Mouse (Mus musculus) megakaryocyte, adult 5-6 weeks (primary cell): ENCODE results near the gene Hrc. TPM values are rescaled to one million over a fixed set of nuclear protein-coding genes. Genes with fewer than 3 reads are reported as not detected.
A peak's percentile ranks its signal among the peaks of the same experiment; 100 is the strongest.
"Not testable (repeated sequence)": the region's sequence is repeated elsewhere in the genome, so short reads cannot be mapped to it uniquely, and the experiment has no call there.

Experiments used
- ATAC-seq: 2 replicates; pipeline ENCODE4 v1.8.0; 2016; ENCODE audit warnings: mild to moderate bottlenecking, inconsistent platforms; ENCODE audit not compliant: poor library complexity, severe bottlenecking
- total RNA-seq, 2 experiments: library from RNA; stranded (forward) in 1 of 2; stranded (reverse) in 1 of 2; fragments of 153-499, 151-499 nt in 1 of 2; fragments of 221-1000, 200-1000 nt in 1 of 2; gene quantifications; 2 replicates each; pipeline versions ENCODE4 v1.2.3 to v1.2.4; 2015 to 2017

Gene Hrc
- total RNA-seq, 2 experiments from 2014 or later, result 0.07 TPM; not detected in 1

- ATAC-seq, result peak; percentile 39
Observed at GRCm38 (mm10) chr7:45332685-45333425, 2.2 kb upstream of the Hrc start.

DNA sequence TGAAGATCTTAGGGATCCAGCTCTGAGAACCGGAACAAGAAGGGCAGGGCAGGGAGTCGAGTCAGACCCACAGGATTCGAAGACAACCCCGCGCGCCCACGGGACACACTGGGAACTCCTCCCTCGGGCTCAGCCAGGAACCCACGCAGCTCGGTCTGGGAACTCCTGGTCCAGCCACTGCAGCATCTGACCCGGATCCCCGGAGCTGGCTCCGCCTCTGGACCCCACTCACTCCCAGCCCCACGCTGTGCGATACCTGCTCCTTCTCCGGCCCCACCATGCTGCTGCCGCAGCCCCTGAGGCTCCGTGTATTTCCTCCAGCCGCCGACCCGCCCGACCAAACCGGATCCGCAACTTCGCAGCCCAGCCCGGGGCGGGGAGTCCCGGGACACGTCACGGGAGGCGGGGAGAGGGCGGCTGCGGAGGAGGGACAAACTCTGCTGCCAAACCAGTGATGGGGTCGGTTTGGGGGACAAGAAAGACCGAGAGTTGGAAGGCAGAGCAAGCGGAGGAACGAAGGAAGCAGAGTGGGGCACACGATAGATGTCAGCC is 1.6 kb upstream of the Hrc start, which contains the start of gene Trpm4:
Gene Trpm4 (minus strand): TSS at position 350 of the 552 bp plus-strand sequence.
- peak; percentile 89 for ATAC-seq

DNA sequence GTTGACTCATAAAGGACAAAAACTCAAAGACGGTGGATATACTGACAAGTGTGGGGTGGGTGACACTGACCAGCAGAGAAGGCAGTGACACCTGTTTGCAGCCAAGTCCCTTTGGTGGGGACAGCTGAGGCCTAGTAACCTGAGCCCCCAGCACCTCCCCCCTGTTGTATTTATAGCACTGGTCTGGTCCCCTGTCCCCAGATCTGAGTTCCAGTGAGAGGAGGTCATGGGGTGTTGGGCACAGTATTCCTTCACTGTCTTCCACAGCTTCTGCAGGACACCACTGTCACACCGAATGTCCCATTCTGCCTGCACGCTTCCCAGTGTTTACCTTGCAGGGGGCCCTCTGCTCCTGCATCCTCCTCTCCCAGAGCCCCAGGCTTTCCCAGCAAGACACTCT is 485 bp upstream of the Hrc start:
- ATAC-seq, result no peak

DNA sequence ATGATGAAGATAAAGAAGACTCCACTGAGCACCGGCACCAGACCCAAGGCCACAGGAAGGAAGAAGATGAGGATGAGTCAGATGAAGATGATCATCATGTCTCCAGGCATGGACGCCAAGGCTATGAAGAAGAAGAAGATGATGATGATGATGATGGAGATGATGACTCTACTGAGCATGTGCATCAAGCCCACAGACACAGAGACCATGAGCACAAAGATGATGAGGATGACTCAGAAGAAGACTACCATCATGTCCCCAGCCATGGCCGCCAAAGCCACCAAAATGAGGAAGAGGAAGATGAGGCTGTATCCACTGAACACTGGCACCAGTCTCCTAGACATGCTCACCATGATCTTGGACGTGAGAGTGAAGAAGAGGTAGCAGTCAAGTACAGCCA is 1.2 kb downstream of the Hrc start:
- ATAC-seq, result no peak

DNA sequence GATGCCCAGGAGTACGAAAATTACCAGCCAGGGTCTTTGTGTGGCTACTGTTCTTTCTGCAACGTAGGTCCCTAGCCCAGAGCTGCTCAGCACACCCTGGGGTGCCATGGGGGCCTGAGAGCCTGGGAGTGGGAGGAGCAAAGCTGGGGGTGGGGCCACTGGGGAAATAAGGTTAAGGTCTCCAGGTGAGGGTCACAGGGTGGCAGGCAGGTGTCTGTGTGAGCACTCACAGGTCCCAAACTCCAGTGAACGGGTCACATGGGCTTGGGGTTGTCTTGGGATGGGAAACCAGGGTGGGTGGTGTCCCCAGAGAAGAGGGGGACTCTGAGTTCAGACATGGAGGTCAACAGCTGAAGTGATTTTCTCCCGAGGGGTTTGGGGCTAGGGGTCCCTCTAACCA is 2.4 kb downstream of the Hrc start:
- no peak for ATAC-seq

DNA sequence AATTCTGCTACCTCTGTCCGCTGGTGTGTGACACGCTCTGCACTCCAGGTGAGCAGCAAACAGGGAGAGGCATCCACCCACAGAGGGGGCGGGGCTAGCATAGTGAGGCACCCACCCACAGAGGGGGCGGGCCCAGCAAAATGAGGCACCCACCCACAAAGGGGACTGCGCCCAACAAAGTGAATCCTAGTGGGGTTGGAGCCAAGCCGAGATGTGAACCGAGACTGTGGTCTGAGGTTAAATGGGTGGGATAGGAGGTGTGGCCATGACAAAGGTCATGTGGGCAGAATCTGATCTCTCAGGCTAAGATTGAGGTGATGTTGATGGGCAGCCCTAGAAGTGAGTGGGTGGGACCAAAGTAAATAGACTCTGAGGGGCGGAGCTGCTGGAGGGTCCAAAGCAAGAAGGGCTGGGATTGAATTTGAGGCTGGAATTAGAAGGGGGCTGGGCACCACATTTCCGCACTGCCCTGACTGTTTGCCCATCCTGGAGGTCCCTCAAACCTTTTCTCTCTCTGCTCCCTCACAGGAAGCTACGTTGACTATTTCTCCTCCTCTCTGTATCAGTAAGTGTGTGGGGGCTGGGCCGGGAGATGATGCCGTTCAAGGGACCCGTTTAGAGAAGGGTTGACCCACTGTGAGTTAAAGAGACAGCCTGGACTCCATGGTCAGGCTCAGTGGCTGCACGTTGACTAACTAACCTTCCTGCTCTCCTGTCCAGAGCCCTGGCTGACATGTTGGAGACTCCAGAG is 3.2 kb downstream of the Hrc start:
- no peak for ATAC-seq

- peak; percentile 69 for ATAC-seq
Observed at GRCm38 (mm10) chr7:45339410-45340065, 4.4 kb downstream of the Hrc start.

- ATAC-seq, result no peak
Observed at GRCm38 (mm10) chr7:45340066-45340442, 5.0 kb downstream of the Hrc start.

DNA sequence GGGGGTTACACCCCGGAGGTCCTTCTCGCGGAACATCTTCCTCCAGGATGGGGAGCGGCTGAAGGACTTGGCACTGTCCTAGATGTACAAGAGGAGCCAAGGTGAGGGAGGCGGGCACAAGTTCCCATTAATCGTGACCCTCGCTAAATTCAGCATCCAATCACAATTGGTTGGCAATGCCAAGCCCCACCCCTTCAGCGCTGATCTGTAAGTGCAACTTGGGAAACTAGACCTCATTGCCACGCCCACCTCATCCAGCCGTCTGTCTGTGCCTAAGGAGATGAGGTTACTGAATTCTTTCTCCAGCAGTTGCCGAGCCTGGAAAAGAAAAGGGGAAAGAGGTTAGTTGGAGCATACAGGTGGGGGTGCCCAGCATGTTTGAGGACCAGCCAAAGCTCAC is 5.6 kb downstream of the Hrc start:
- ATAC-seq, result 0 out of 2 replicates have a peak, but pooled peaks have one; percentile 13

GRCm38 (mm10) chr7:45341303-45341702 is 6.2 kb downstream of the Hrc start:
- peak; percentile 76 for ATAC-seq

GRCm38 (mm10) chr7:45342081-45342480 is 7.0 kb downstream of the Hrc start:
- no peak for ATAC-seq

GRCm38 (mm10) chr7:45343543-45343942 is 8.5 kb downstream of the Hrc start:
- ATAC-seq, result no peak

GRCm38 (mm10) chr7:45346905-45347304 is 11.8 kb downstream of the Hrc start:
- ATAC-seq, result no peak

- ATAC-seq, result no peak
Observed at GRCm38 (mm10) chr7:45353041-45353440, 18.0 kb downstream of the Hrc start.

- ATAC-seq, result no peak
Observed at GRCm38 (mm10) chr7:45355318-45356020, 20.4 kb downstream of the Hrc start.

GRCm38 (mm10) chr7:45356087-45356486 is 21.0 kb downstream of the Hrc start:
- ATAC-seq, result no peak

- not testable (repeated sequence) for ATAC-seq
Observed at GRCm38 (mm10) chr7:45359081-45359480, 24.0 kb downstream of the Hrc start.

DNA sequence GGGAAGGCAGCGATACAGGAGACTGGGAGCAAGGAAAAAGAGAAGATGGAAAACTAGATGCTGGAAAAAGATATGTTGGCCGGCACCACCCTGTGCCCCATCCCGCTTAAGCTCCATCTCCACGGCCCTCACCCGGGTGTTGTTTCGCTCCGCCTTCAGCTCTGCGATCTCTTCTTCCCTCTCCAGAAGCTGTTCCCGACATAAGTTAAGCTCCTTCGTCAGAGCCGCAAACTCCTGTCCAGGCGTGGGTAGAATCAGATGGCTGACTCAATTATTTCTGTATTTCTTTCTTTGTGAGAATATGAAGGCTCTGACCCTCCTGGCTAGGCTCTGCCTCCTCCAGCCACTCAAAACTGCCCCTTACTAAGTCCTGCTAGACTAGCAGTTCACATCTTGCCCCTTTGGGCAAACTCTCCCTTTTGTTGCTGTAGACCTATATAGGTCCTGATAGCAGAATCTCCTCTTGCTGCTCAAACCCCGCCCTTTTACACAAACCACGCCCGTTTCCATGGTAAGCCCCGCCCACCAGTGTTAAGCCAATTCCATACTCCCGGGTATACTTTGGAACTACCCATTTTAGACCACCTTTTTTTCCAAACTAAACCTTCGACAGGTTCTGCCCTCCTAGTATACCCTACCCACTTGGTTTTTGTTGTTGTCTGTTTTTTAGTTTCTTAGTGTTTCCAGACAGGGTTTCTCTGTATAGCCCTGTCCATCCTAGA is 25.5 kb downstream of the Hrc start:
- ATAC-seq, result no peak

- ATAC-seq, result peak; percentile 82
Observed at GRCm38 (mm10) chr7:45361243-45361804, 26.2 kb downstream of the Hrc start.

DNA sequence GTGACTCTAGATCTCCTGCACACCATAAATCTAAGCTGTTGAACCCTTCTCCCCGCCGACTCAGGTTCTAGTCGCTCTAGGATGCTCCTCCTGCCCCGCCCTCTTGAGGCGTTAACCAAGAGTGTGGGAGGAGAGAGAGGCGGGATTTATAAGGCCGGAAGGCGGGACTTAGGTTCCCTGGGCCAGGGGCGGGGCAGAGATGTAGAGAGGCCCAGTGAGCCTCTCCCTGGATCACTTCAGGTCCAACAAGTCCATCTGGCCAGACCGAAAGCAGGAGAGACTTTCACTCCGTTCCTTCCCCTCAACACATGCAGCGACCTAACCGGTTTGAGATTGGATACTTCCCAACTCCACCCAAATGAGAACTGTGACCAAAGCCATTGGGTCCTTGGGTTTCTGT is 27.7 kb downstream of the Hrc start:
- ATAC-seq, result no peak
